Mouse (Mus musculus): ENCODE results near the gene Stx7.

DNA sequence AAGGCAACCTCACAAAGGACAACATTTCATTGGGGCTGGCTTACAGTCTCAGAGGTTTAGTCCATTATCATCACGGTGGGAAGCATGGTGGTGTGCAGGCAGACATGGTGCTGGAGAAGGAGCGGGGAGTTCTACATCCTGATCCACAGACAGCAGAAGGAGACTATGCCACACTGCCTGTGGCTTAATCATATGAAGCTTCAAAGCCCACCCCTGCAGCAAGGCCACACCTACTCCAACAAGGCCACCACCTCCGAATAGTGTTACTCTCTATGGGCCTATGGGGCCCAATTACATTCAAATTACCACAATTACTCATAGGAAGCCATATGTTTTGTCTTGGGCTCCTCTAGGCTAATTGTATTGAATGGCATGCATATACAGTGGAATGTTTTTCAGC is 51.0 kb downstream of the Stx7 start:
- TF ChIP-seq CTCF (IDR thresholded peaks at IDR 0.05 in 2 of 3, conservative IDR thresholded peaks at IDR 0.05 in 1 of 3; ENCODE audit: control insufficient read depth in 1 of 3, insufficient read depth in 1 of 3, low read depth in 2 of 3, low read length in 3 of 3, poor library complexity in 1 of 3, severe bottlenecking in 1 of 3) (no peak), USF1 (IDR thresholded peaks at IDR 0.05; ENCODE audit: low read depth, low read length) (no peak), GATA1 (IDR thresholded peaks at IDR 0.05; ENCODE audit: low read depth, low read length) (no peak), NRF1 (IDR thresholded peaks at IDR 0.05; ENCODE audit: insufficient read depth, low read depth, low read length, poor library complexity, severe bottlenecking) (no peak), SIN3A (IDR thresholded peaks at IDR 0.05; ENCODE audit: low read length) (no peak)
